Mouse (Mus musculus): ENCODE data around the gene Hoxd10. TPM values are rescaled to one million over a fixed set of nuclear protein-coding genes. Genes with fewer than 3 reads are reported as not detected.

The Hoxd10 gene
- total and polyA plus RNA-seq, 2 experiments from 2014 or later, result not detected

- no peak for DNase-seq (ENCODE audit: low spot score)
- no peak overlapping the region for H3K9ac ChIP-seq (replicated peaks; ENCODE audit: low read depth, low read length)
- H3K36me3 ChIP-seq (replicated peaks; ENCODE audit: control insufficient read depth, insufficient read depth, low read length), result no peaks in the 10 kb centered on the region
- TF ChIP-seq CTCF (IDR thresholded peaks at IDR 0.05; ENCODE audit: low read depth), result no peak
- no peak for TF ChIP-seq EP300 (IDR thresholded peaks at IDR 0.05; ENCODE audit: low read depth)
- no peak for ATAC-seq (ENCODE audit: insufficient read depth, low read depth)
- WGBS, result 6% methylated on average over 27 of the region's 27 CpGs
- no peak overlapping the region for H3K4me2 ChIP-seq (ENCODE audit: low read depth, low read length)
- H3K4me1 ChIP-seq (ENCODE audit: control insufficient read depth, insufficient read depth), result no peaks in the 10 kb centered on the region
- H3K9me3 ChIP-seq (replicated peaks; ENCODE audit: control insufficient read depth, low read length), result no peaks in the 10 kb centered on the region
- peaks cover 100% of the 10 kb centered on the region for H3K27me3 ChIP-seq (ENCODE audit: control insufficient read depth, insufficient read depth, low read length)
- no peak overlapping the region for H3K4me3 ChIP-seq (ENCODE audit: low read depth, low read length)
- H3K27ac ChIP-seq (ENCODE audit: low read depth), result no peak overlapping the region
Observed at GRCm38 (mm10) chr2:74734996-74735811, 43.5 kb downstream of the Hoxd10 start.

GRCm38 (mm10) chr2:74735851-74736687, 44.3 kb downstream of the Hoxd10 start:
- peaks cover 99% of the 10 kb centered on the region for H3K27me3 ChIP-seq (ENCODE audit: control insufficient read depth, insufficient read depth, low read length)
- WGBS, result 1% methylated on average over 42 of the region's 42 CpGs
- H3K9ac ChIP-seq (replicated peaks; ENCODE audit: low read depth, low read length), result no peak overlapping the region

GRCm38 (mm10) chr2:74736688-74737577, 45.2 kb downstream of the Hoxd10 start:
- H3K36me3 ChIP-seq (replicated peaks; ENCODE audit: control insufficient read depth, insufficient read depth, low read length), result no peaks in the 10 kb centered on the region
- H3K27ac ChIP-seq (ENCODE audit: low read depth), result no peak overlapping the region
- DNase-seq (ENCODE audit: low spot score) (no peak), ATAC-seq (ENCODE audit: insufficient read depth, low read depth) (no peak)
- peak overlapping the region; percentile 16 for H3K4me3 ChIP-seq (ENCODE audit: low read depth, low read length)
- no peaks in the 10 kb centered on the region for H3K9me3 ChIP-seq (replicated peaks; ENCODE audit: control insufficient read depth, low read length)
- WGBS, result 7% methylated on average over 15 of the region's 15 CpGs
- no peaks in the 10 kb centered on the region for H3K4me1 ChIP-seq (ENCODE audit: control insufficient read depth, insufficient read depth)
- no peak overlapping the region for H3K9ac ChIP-seq (replicated peaks; ENCODE audit: low read depth, low read length)
- H3K27me3 ChIP-seq (ENCODE audit: control insufficient read depth, insufficient read depth, low read length), result peaks cover 99% of the 10 kb centered on the region
- TF ChIP-seq EP300 (IDR thresholded peaks at IDR 0.05; ENCODE audit: low read depth), result no peak
- TF ChIP-seq CTCF (IDR thresholded peaks at IDR 0.05; ENCODE audit: low read depth), result no peak
- no peak overlapping the region for H3K4me2 ChIP-seq (ENCODE audit: low read depth, low read length)

More at GRCm38 (mm10) chr2:74735851-74736687, 44.3 kb downstream of the Hoxd10 start:
- no peak for TF ChIP-seq CTCF (IDR thresholded peaks at IDR 0.05; ENCODE audit: low read depth)
- no peak for TF ChIP-seq EP300 (IDR thresholded peaks at IDR 0.05; ENCODE audit: low read depth)
- no peaks in the 10 kb centered on the region for H3K36me3 ChIP-seq (replicated peaks; ENCODE audit: control insufficient read depth, insufficient read depth, low read length)
- H3K9me3 ChIP-seq (replicated peaks; ENCODE audit: control insufficient read depth, low read length), result no peaks in the 10 kb centered on the region
- DNase-seq (ENCODE audit: low spot score) (no peak), ATAC-seq (ENCODE audit: insufficient read depth, low read depth) (no peak)
- H3K4me3 ChIP-seq (ENCODE audit: low read depth, low read length), result peak overlapping the region; percentile 16
- no peak overlapping the region for H3K27ac ChIP-seq (ENCODE audit: low read depth)
- H3K4me2 ChIP-seq (ENCODE audit: low read depth, low read length), result peak overlapping the region; percentile 6
- no peaks in the 10 kb centered on the region for H3K4me1 ChIP-seq (ENCODE audit: control insufficient read depth, insufficient read depth)

- Histone ChIP-seq H3K4me2 (ENCODE audit: low read depth, low read length) (no peak overlapping the region), H3K4me1 (ENCODE audit: control insufficient read depth, insufficient read depth) (no peaks in the 10 kb centered on the region), H3K4me3 (ENCODE audit: low read depth, low read length) (no peak overlapping the region), H3K9ac (replicated peaks; ENCODE audit: low read depth, low read length) (no peak overlapping the region), H3K9me3 (replicated peaks; ENCODE audit: control insufficient read depth, low read length) (no peaks in the 10 kb centered on the region), H3K36me3 (replicated peaks; ENCODE audit: control insufficient read depth, insufficient read depth, low read length) (no peaks in the 10 kb centered on the region), H3K27me3 (ENCODE audit: control insufficient read depth, insufficient read depth, low read length) (peaks cover 99% of the 10 kb centered on the region), H3K27ac (ENCODE audit: low read depth) (no peak overlapping the region)
- no peak for ATAC-seq (ENCODE audit: insufficient read depth, low read depth)
- no peak for DNase-seq (ENCODE audit: low spot score)
- TF ChIP-seq EP300 (IDR thresholded peaks at IDR 0.05; ENCODE audit: low read depth) (no peak), CTCF (IDR thresholded peaks at IDR 0.05; ENCODE audit: low read depth) (no peak)
- WGBS, result 7% methylated on average over 7 of the region's 7 CpGs
Observed at GRCm38 (mm10) chr2:74737578-74738070, 45.9 kb downstream of the Hoxd10 start.
